Mouse (Mus musculus): ENCODE measurements around the gene Olfr66. TPM values are rescaled to one million over a fixed set of nuclear protein-coding genes. Genes with fewer than 3 reads are reported as not detected.
A peak's percentile ranks its signal among the peaks of the same experiment; 100 is the strongest.

Gene Olfr66
- not detected in 2 replicates for total RNA-seq (2014; rRNA removed)
- polyA plus RNA-seq (2015; fragmentation: Nextera tagmentation; extraction: Ambion mirVana): not detected in 2 replicates

DNA sequence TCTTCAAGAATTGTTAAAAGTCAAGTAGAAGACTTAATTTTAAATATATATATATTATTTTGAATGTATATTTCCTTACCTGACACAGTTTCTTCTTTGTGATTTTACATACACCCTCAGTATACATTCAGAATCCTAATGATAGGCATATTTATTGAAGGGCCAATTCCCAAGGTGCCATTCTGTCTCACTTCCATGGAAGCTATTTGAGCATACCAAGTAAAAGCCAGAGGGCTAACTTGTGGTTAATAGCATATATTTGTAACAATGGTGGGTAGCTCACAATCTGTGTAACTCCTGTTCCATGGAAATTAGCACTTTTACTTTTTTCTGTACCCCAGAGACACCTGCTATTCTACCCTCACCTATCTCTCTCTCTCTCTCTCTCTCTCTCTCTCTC is at the start of gene Olfr66:
Gene Olfr66, minus strand, starts transcription at position 101 of the 400 bp plus-strand sequence.
- Histone ChIP-seq H3K9me3 (ENCODE audit: low read length) (no peaks in the 10 kb centered on the region), H3K4me1 (ENCODE audit: insufficient read depth) (no peaks in the 10 kb centered on the region), H3K9ac (no peak within 1 kb of the TSS), H3K4me3 (ENCODE audit: low read depth, low read length) (no peak within 1 kb of the TSS), H3K27ac (ENCODE audit: low read depth, low read length) (no peak within 1 kb of the TSS), H3K4me2 (ENCODE audit: low read depth) (no peak within 1 kb of the TSS), H3K36me3 (ENCODE audit: insufficient read depth) (no peaks in the 10 kb centered on the region), H3K27me3 (ENCODE audit: insufficient read depth, low read length) (no peaks in the 10 kb centered on the region)
- ATAC-seq: no peak
- DNase-seq: no peak
- no peak for TF ChIP-seq CTCF (IDR thresholded peaks at IDR 0.05; ENCODE audit: low read depth)

DNA sequence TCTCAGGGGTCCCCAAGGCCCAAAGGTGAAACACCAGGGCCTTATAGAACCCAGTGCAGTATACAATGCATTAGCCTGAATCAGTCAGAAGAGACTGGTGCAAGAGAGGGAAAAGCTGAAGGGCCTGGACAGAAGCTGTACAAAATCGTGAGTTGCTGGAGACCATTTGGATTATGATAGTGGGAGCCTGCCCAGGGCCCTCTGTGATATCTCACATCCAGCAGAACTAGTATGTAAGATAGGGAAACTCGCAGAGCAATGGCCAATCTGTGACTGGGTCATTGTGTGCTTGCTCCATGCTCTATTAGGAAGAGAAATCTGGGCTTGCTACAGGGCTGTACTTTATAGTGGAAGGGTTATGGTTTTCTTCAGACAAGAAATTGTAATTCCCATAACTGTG is 48.2 kb upstream of the Olfr66 start, which contains the start of gene Olfr632:
Gene Olfr632, plus strand, starts transcription at position 84 of the 400 bp plus-strand sequence.
- Histone ChIP-seq H3K4me3 (ENCODE audit: low read depth, low read length) (no peak within 1 kb of the TSS), H3K4me1 (ENCODE audit: insufficient read depth) (no peaks in the 10 kb centered on the region), H3K9ac (no peak within 1 kb of the TSS), H3K36me3 (ENCODE audit: insufficient read depth) (no peaks in the 10 kb centered on the region), H3K4me2 (ENCODE audit: low read depth) (no peak within 1 kb of the TSS), H3K27ac (ENCODE audit: low read depth, low read length) (no peak within 1 kb of the TSS), H3K9me3 (ENCODE audit: low read length) (no peaks in the 10 kb centered on the region), H3K27me3 (ENCODE audit: insufficient read depth, low read length) (no peaks in the 10 kb centered on the region)
- TF ChIP-seq CTCF (IDR thresholded peaks at IDR 0.05; ENCODE audit: low read depth): no peak
- WGBS: 72% methylated on average over 2 of the region's 2 CpGs
- DNase-seq (no peak), ATAC-seq (no peak)

- DNase-seq: no peak
- H3K27me3 ChIP-seq (ENCODE audit: insufficient read depth, low read length): no peaks in the 10 kb centered on the region
- H3K4me3 ChIP-seq (ENCODE audit: low read depth, low read length): no peak within 1 kb of the TSS
- H3K27ac ChIP-seq (ENCODE audit: low read depth, low read length): no peak within 1 kb of the TSS
- no peak within 1 kb of the TSS for H3K9ac ChIP-seq
- ATAC-seq: no peak
- H3K9me3 ChIP-seq (ENCODE audit: low read length): no peaks in the 10 kb centered on the region
- no peak for TF ChIP-seq CTCF (IDR thresholded peaks at IDR 0.05; ENCODE audit: low read depth)
- H3K36me3 ChIP-seq (ENCODE audit: insufficient read depth): no peaks in the 10 kb centered on the region
- H3K4me2 ChIP-seq (ENCODE audit: low read depth): no peak within 1 kb of the TSS
- no peaks in the 10 kb centered on the region for H3K4me1 ChIP-seq (ENCODE audit: insufficient read depth)
Measured at GRCm38 (mm10) chr7:103928525-103928924, 42.5 kb upstream of the Olfr66 start, which contains the start of gene Olfr631. Gene Olfr631 (plus strand): TSS chr7:103928825.

DNA sequence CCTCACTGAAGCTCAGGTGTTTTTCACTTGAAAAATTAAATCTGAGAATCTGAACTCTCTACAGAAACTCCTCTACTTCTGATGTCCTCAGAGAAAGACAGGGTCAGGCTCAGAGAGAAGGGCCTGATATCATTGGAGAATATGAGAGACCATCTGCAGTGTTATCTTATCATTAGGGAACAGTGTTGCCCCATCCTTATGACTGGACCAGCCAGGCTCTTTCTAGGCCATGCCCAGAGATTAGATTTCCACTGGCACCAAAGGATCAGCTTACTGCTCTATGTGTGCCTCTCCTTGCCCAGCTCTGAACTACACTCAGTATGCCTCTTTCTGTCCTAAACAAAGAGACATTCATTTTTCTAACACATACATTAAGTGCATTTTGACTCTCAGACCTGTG is 29.3 kb upstream of the Olfr66 start:
- DNase-seq (no peak), ATAC-seq (no peak)
- no peak overlapping the region for H3K27ac ChIP-seq (ENCODE audit: low read depth, low read length)
- H3K9me3 ChIP-seq (ENCODE audit: low read length): no peaks in the 10 kb centered on the region
- no peak overlapping the region for H3K4me3 ChIP-seq (ENCODE audit: low read depth, low read length)
- no peaks in the 10 kb centered on the region for H3K36me3 ChIP-seq (ENCODE audit: insufficient read depth)
- H3K4me2 ChIP-seq (ENCODE audit: low read depth): no peak overlapping the region
- H3K27me3 ChIP-seq (ENCODE audit: insufficient read depth, low read length): no peaks in the 10 kb centered on the region
- TF ChIP-seq CTCF (IDR thresholded peaks at IDR 0.05; ENCODE audit: low read depth): no peak
- no peak overlapping the region for H3K9ac ChIP-seq
- H3K4me1 ChIP-seq (ENCODE audit: insufficient read depth): no peaks in the 10 kb centered on the region

GRCm38 (mm10) chr7:103912969-103913511 is 27.0 kb upstream of the Olfr66 start:
- Histone ChIP-seq H3K9ac (no peak overlapping the region), H3K9me3 (ENCODE audit: low read length) (no peaks in the 10 kb centered on the region), H3K27ac (ENCODE audit: low read depth, low read length) (no peak overlapping the region), H3K4me2 (ENCODE audit: low read depth) (no peak overlapping the region), H3K4me1 (ENCODE audit: insufficient read depth) (no peaks in the 10 kb centered on the region), H3K27me3 (ENCODE audit: insufficient read depth, low read length) (no peaks in the 10 kb centered on the region), H3K4me3 (ENCODE audit: low read depth, low read length) (no peak overlapping the region), H3K36me3 (ENCODE audit: insufficient read depth) (no peaks in the 10 kb centered on the region)
- peak; percentile 14; the same call in 1 of the 2 replicates for TF ChIP-seq CTCF (IDR thresholded peaks at IDR 0.05; ENCODE audit: low read depth)
- WGBS: 50% methylated on average over 8 of the region's 8 CpGs
- DNase-seq: no peak
- no peak for ATAC-seq

GRCm38 (mm10) chr7:103910047-103910446 is 24.0 kb upstream of the Olfr66 start:
- H3K4me1 ChIP-seq (ENCODE audit: insufficient read depth): no peaks in the 10 kb centered on the region
- no peak for TF ChIP-seq CTCF (IDR thresholded peaks at IDR 0.05; ENCODE audit: low read depth)
- no peak overlapping the region for H3K4me2 ChIP-seq (ENCODE audit: low read depth)
- no peak overlapping the region for H3K4me3 ChIP-seq (ENCODE audit: low read depth, low read length)
- 55% methylated on average over 3 of the region's 3 CpGs for WGBS
- H3K9ac ChIP-seq: no peak overlapping the region
- no peaks in the 10 kb centered on the region for H3K36me3 ChIP-seq (ENCODE audit: insufficient read depth)
- no peak for DNase-seq
- H3K9me3 ChIP-seq (ENCODE audit: low read length): no peaks in the 10 kb centered on the region
- H3K27ac ChIP-seq (ENCODE audit: low read depth, low read length): no peak overlapping the region
- H3K27me3 ChIP-seq (ENCODE audit: insufficient read depth, low read length): no peaks in the 10 kb centered on the region
- ATAC-seq: no peak

- no peak for TF ChIP-seq CTCF (IDR thresholded peaks at IDR 0.05; ENCODE audit: low read depth)
- no peak within 1 kb of the TSS for H3K9ac ChIP-seq
Measured at GRCm38 (mm10) chr7:103903187-103903586, 17.1 kb upstream of the Olfr66 start, which contains the start of gene Olfr65. Gene Olfr65 (plus strand): TSS chr7:103903487.

More at GRCm38 (mm10) chr7:103903187-103903586, 17.1 kb upstream of the Olfr66 start, which contains the start of gene Olfr65:
- Histone ChIP-seq H3K4me2 (ENCODE audit: low read depth) (no peak within 1 kb of the TSS), H3K9me3 (ENCODE audit: low read length) (no peaks in the 10 kb centered on the region), H3K27ac (ENCODE audit: low read depth, low read length) (no peak within 1 kb of the TSS), H3K27me3 (ENCODE audit: insufficient read depth, low read length) (no peaks in the 10 kb centered on the region), H3K4me3 (ENCODE audit: low read depth, low read length) (no peak within 1 kb of the TSS), H3K4me1 (ENCODE audit: insufficient read depth) (no peaks in the 10 kb centered on the region), H3K36me3 (ENCODE audit: insufficient read depth) (no peaks in the 10 kb centered on the region)
- DNase-seq: no peak
- no peak for ATAC-seq
- 76% methylated on average over 2 of the region's 2 CpGs for WGBS

Data from forebrain, postnatal 0 days (tissue).